Mouse (Mus musculus): Measurements from ENCODE around the gene Gm4779.
A peak's percentile ranks its signal among the peaks of the same experiment; 100 is the strongest.
"Not testable (repeated sequence)": the region's sequence is repeated elsewhere in the genome, so short reads cannot be mapped to it uniquely, and the experiment has no call there.

Gm4779 gene

GRCm38 (mm10) chrX:101794342-101794741 is at the start of gene Gm4779, which contains the start of gene 8030474K03Rik:
TSS of gene Gm4779 (minus strand) at chrX:101794423.
TSS of gene 8030474K03Rik (plus strand) at chrX:101794656.
- no peak for DNase-seq

GRCm38 (mm10) chrX:101819980-101820379 is 25.8 kb upstream of the Gm4779 start:
- DNase-seq = not testable (repeated sequence)

- DNase-seq = peak; percentile 25
Observed at GRCm38 (mm10) chrX:101819163-101819562, 24.9 kb upstream of the Gm4779 start.

GRCm38 (mm10) chrX:101811750-101812149 is 17.5 kb upstream of the Gm4779 start:
- DNase-seq = no peak

GRCm38 (mm10) chrX:101805512-101805911 is 11.3 kb upstream of the Gm4779 start:
- DNase-seq = peak; percentile 9

GRCm38 (mm10) chrX:101791551-101791950 is 2.7 kb downstream of the Gm4779 start:
- peak; percentile 66 for DNase-seq

- peak; percentile 74 for DNase-seq
Observed at GRCm38 (mm10) chrX:101772035-101772434, 22.2 kb downstream of the Gm4779 start.

- peak; percentile 28 for DNase-seq
Observed at GRCm38 (mm10) chrX:101770307-101770706, 23.9 kb downstream of the Gm4779 start.

GRCm38 (mm10) chrX:101769478-101769877 is 24.7 kb downstream of the Gm4779 start:
- peak; percentile 20 for DNase-seq

- DNase-seq = no peak
Observed at GRCm38 (mm10) chrX:101767280-101767679, 26.9 kb downstream of the Gm4779 start.

GRCm38 (mm10) chrX:101765111-101765510 is 29.1 kb downstream of the Gm4779 start:
- DNase-seq = no peak

GRCm38 (mm10) chrX:101764621-101765020 is 29.6 kb downstream of the Gm4779 start:
- no peak for DNase-seq

GRCm38 (mm10) chrX:101754478-101754877 is 39.7 kb downstream of the Gm4779 start:
- no peak for DNase-seq

GRCm38 (mm10) chrX:101750144-101750543 is 44.1 kb downstream of the Gm4779 start:
- DNase-seq = no peak

GRCm38 (mm10) chrX:101741064-101741433 is 53.2 kb downstream of the Gm4779 start:
- no peak for DNase-seq

- no peak for DNase-seq
Observed at GRCm38 (mm10) chrX:101740335-101741063, 53.7 kb downstream of the Gm4779 start.

All from lung, postnatal 36 days (tissue).